Mouse (Mus musculus) C2C12 (cell line): ENCODE data around the gene Kirrel3. TPM values are rescaled to one million over a fixed set of nuclear protein-coding genes. Genes with fewer than 3 reads are reported as not detected.

Experiments used
- H3K27me3 ChIP-seq: one replicate; pipeline ENCODE4 v1.6.1; 2011; ENCODE audit not compliant: control insufficient read depth, insufficient read depth, insufficient read length
- H3K36me3 ChIP-seq: one replicate; pipeline ENCODE4 v1.6.1; 2011; ENCODE audit not compliant: control insufficient read depth, insufficient read depth
- H3K4me3 ChIP-seq: one replicate; pipeline ENCODE4 v1.5.1; 2011; ENCODE audit warnings: mild to moderate bottlenecking, control low read depth; ENCODE audit not compliant: poor library complexity, insufficient read depth, severe bottlenecking
- H3K79me2 ChIP-seq: one replicate; pipeline ENCODE4 v1.6.1; 2011; ENCODE audit not compliant: control insufficient read depth, insufficient read depth
- H3K79me3 ChIP-seq: one replicate; pipeline ENCODE4 v1.6.1; 2011; ENCODE audit warnings: low read depth, control low read depth
- H3ac ChIP-seq: one replicate; pipeline ENCODE3; 2011; ENCODE audit warnings: low read depth; ENCODE audit not compliant: control insufficient read depth, insufficient read length
- CEBPB ChIP-seq: IDR thresholded peaks from one replicate; pipeline ENCODE4 v1.6.1; 2011; ENCODE audit warnings: low read depth, mild to moderate bottlenecking, control low read depth, moderate library complexity
- CTCF ChIP-seq: IDR thresholded peaks from one replicate; pipeline ENCODE4 v1.5.1; 2011; ENCODE audit not compliant: control insufficient read depth, insufficient read depth, insufficient read length
- FOSL1 ChIP-seq: IDR thresholded peaks from one replicate; pipeline ENCODE4 v1.8.0; 2011; ENCODE audit warnings: mild to moderate bottlenecking, low read length; ENCODE audit not compliant: poor library complexity, insufficient read depth, severe bottlenecking
- MAX ChIP-seq: IDR thresholded peaks from one replicate; pipeline ENCODE4 v1.6.1; 2011; ENCODE audit warnings: mild to moderate bottlenecking, control low read depth
- MYOD1 ChIP-seq: IDR thresholded peaks from one replicate; pipeline ENCODE4 v1.6.1; 2011; ENCODE audit warnings: low read depth; ENCODE audit not compliant: control insufficient read depth, insufficient read length
- MYOG ChIP-seq: IDR thresholded peaks from one replicate; pipeline ENCODE4 v1.6.1; 2011; ENCODE audit not compliant: control insufficient read depth, insufficient read length; ENCODE audit errors: extremely low read depth
- USF1 ChIP-seq: IDR thresholded peaks from one replicate; pipeline ENCODE4 v1.6.1; 2011; ENCODE audit warnings: low read depth, mild to moderate bottlenecking, control low read depth, moderate library complexity
- polyA plus RNA-seq: library from polyadenylated mRNA; unstranded; fragments of >200 nt; fragmentation: generic; extraction: Trizol; gene quantifications from one replicate; pipeline ENCODE4 v1.2.1, GENCODE M21; 2012; ENCODE audit warnings: missing spikeins

Gene Kirrel3
- polyA plus RNA-seq, 1 experiment, result 5.2 TPM

DNA sequence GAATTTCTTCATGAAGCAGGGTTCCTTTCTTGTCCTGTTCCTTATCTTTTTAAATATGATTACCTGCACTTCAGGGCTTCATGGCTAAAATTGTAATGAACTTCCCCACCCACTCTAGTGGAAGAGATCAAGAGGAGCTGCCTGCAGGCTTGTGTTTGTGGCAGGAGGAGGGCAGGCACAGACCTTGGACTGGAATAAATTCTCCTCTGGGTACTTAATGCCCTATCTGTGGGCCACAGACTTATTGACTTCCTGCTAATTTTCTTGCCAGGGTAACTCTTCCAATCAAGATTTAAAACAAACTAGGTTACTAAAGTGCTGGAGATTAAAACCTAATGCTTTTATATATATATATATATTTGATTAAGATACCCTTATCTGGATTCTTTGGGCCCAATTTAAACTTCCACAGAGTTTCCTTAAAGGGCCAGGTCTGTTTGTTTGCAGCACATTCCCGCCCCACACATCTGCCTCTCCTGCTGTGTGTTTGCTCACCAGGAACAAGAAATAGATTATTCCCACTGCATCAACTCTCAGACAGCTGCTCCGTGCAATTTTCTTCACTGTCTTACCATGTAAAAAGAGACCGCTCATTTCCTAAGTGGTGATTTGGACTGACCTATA lies 229.4 kb downstream of the Kirrel3 start:
- no peak overlapping the region for H3K4me3 ChIP-seq
- no peaks in the 10 kb centered on the region for H3K27me3 ChIP-seq
- no peaks in the 10 kb centered on the region for H3K36me3 ChIP-seq
- no peak for TF ChIP-seq MYOG
- no peak for TF ChIP-seq CEBPB
- no peak for TF ChIP-seq MAX
- no peak for TF ChIP-seq FOSL1
- TF ChIP-seq USF1, result no peak
- TF ChIP-seq MYOD1, result no peak
- no peak for TF ChIP-seq CTCF
- H3K79me2 ChIP-seq, result no peaks in the 10 kb centered on the region
- H3ac ChIP-seq, result no peak overlapping the region
- no peaks in the 10 kb centered on the region for H3K79me3 ChIP-seq

DNA sequence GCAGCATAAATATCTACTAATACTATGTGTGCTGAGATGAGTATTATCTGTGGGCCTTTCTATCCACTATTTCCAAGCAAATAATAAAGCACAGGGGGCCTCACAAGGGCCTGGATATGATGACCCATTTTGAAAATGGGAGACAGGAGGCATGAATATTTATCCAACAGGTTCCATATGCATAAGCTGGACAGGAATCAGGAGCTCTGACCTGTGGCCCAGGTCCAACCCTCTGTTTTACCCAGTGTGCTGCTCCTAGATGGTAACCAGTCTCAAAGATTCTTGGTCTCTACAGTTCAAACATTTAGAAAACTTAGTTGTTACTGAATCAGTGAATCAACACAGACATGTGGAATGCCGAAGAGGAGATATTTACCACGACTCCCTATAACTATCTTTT lies 230.8 kb downstream of the Kirrel3 start:
- no peaks in the 10 kb centered on the region for H3K79me3 ChIP-seq
- no peaks in the 10 kb centered on the region for H3K27me3 ChIP-seq
- H3K79me2 ChIP-seq, result no peaks in the 10 kb centered on the region

DNA sequence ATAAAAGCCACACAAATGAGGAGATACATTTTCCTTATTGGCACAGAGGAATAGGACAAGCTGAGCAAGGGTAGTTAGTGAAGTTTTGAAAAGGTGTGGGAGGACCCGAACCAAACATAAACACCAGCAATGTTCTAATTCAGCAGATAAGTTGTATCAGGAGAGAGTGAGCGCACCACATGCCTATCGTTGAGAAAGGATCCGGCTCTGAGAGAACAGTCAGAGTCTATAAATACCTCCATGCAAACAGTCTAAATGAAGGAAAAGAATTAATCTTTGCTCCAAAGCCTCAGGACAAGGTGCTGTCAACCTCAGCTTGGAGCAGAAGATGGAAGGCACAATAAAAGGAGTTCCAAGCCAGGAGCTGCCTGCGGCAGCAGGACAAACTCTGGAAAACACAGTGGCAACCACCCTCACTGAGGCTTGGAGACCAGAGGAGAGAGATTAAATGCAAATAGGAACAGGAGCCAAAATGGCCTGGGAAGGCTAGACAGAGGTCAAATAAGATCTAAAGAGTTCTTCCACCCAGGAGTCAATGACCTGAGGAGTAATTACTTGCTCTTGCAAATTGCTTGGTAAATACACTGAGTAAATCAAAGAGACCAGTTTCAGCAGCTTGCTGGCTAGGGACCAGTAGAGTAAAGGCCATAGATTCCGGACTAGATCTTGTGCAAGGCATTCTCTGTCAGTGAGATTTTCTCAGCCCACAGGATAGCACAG lies 235.9 kb downstream of the Kirrel3 start:
- H3K4me3 ChIP-seq, result no peak overlapping the region
- no peaks in the 10 kb centered on the region for H3K79me3 ChIP-seq
- TF ChIP-seq MYOG (no peak), MYOD1 (no peak), MAX (no peak), USF1 (no peak), CEBPB (no peak), FOSL1 (no peak), CTCF (no peak)
- H3K27me3 ChIP-seq, result no peaks in the 10 kb centered on the region
- no peak overlapping the region for H3ac ChIP-seq
- no peaks in the 10 kb centered on the region for H3K36me3 ChIP-seq
- no peaks in the 10 kb centered on the region for H3K79me2 ChIP-seq

More for the DNA sequence above, 230.8 kb downstream of the Kirrel3 start:
- no peak for TF ChIP-seq CEBPB
- TF ChIP-seq MYOG, result no peak
- H3K36me3 ChIP-seq, result no peaks in the 10 kb centered on the region
- no peak overlapping the region for H3K4me3 ChIP-seq
- H3ac ChIP-seq, result no peak overlapping the region

DNA sequence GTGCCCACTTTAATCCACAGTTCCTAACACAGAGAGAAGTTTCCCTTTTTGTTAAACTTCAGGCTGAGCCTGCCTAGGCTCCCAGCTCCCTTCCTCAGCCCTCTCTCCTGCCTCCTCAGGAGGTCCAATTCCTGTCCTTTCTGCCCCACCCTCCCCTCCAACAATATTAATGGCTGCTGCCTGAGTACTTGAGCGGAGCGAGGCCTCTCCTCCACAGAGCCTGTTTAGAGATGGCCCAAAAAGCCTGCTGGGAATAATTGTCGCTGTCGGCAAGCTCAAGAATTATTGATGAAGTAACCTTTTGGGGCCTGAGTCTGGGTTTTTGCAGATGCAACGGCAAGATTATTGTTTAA lies 236.5 kb downstream of the Kirrel3 start:
- no peak overlapping the region for H3K4me3 ChIP-seq
- TF ChIP-seq MYOG (no peak), FOSL1 (no peak), CEBPB (no peak), USF1 (no peak), CTCF (no peak), MAX (no peak), MYOD1 (no peak)

DNA sequence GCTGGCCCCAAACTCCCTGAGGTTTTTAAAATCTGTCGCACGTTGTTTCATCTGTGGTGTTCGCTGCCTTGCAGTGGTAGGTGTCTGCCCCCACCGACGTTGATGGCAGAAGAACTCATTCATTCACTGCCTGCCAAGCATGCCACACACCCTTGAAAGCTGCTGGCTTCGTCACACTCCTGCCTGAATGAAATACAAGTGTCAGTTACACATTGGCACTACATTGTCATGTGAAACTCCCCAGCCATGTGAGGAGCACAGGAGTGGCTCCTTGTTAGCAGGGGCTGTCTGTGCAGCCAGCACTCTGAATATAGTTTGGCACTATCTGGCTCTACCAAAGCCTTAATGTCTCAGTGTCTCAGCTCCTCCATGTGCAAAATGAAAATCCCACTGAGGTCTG lies 246.8 kb downstream of the Kirrel3 start:
- H3K4me3 ChIP-seq, result no peak overlapping the region
- H3K79me2 ChIP-seq, result no peaks in the 10 kb centered on the region
- no peak overlapping the region for H3ac ChIP-seq
- H3K36me3 ChIP-seq, result no peaks in the 10 kb centered on the region
- no peaks in the 10 kb centered on the region for H3K27me3 ChIP-seq
- no peak for TF ChIP-seq MYOD1
- TF ChIP-seq USF1, result no peak
- TF ChIP-seq CTCF, result no peak
- no peak for TF ChIP-seq MAX
- TF ChIP-seq FOSL1, result no peak
- no peak for TF ChIP-seq MYOG
- TF ChIP-seq CEBPB, result no peak
- H3K79me3 ChIP-seq, result no peaks in the 10 kb centered on the region

More for the DNA sequence above, 236.5 kb downstream of the Kirrel3 start:
- Histone ChIP-seq H3K79me2 (no peaks in the 10 kb centered on the region), H3ac (no peak overlapping the region), H3K36me3 (no peaks in the 10 kb centered on the region), H3K27me3 (no peaks in the 10 kb centered on the region), H3K79me3 (no peaks in the 10 kb centered on the region)

DNA sequence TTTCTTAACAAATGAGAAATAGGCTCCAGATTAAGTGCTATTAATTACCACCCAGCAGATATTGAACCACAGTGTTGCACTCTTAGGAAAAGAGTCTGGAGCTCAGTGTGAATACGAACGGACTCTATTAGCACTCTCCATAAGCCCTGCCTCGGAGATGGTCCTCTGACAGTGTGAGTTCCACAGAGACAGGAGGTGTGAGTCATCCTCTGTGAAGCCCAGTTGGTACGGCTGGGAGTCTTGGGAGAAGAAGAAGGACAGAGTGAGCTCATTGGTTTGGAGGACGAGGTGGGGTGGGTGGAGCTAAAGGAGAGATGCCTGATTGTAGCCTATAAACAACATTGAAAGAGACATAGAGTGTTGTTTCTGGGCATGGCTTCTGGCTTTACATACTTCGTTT lies 247.9 kb downstream of the Kirrel3 start:
- no peak for TF ChIP-seq MAX
- TF ChIP-seq FOSL1, result no peak
- TF ChIP-seq MYOG, result no peak
- TF ChIP-seq CTCF, result no peak
- TF ChIP-seq USF1, result no peak
- TF ChIP-seq MYOD1, result no peak
- TF ChIP-seq CEBPB, result no peak
- no peaks in the 10 kb centered on the region for H3K79me2 ChIP-seq
- H3K79me3 ChIP-seq, result no peaks in the 10 kb centered on the region
- no peaks in the 10 kb centered on the region for H3K36me3 ChIP-seq
- H3K4me3 ChIP-seq, result no peak overlapping the region
- H3ac ChIP-seq, result no peak overlapping the region
- H3K27me3 ChIP-seq, result no peaks in the 10 kb centered on the region
